Mouse (Mus musculus) granulocyte monocyte progenitor cell, adult 5-6 weeks (primary cell): ENCODE measurements at regions not wholly inside any gene's neighbourhood (a gene's known extent, or its start where the extent isn't known, plus 50 kb on each side); places are given as distances from the start of the nearest gene placed in this dataset.

Experiments
- ATAC-seq: replicated peaks from 2 replicates; pipeline ENCODE4 v1.8.0; 2016; ENCODE audit warnings: mild to moderate bottlenecking, moderate TSS enrichment, inconsistent platforms; ENCODE audit not compliant: poor library complexity, severe bottlenecking

DNA sequence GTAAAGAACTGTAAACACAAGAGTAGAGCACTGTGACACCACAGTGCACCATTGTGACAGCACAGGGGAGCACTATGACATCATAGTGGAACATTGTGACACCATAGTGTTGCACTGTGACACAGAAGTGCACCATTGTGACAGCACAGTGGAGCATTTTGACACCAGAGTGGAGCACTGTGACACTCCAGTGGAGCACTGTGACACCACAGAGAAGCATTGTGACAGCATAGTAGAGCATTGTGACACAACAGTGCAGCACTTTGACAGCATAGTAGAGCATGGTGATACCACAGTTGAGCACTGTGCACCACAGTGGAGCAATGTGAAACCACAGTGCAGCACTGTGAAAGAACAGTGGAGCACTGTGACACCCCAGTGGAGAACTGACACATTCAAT lies 2750.4 kb upstream of the Gm8797 start:
- peak; percentile 40 for ATAC-seq

DNA sequence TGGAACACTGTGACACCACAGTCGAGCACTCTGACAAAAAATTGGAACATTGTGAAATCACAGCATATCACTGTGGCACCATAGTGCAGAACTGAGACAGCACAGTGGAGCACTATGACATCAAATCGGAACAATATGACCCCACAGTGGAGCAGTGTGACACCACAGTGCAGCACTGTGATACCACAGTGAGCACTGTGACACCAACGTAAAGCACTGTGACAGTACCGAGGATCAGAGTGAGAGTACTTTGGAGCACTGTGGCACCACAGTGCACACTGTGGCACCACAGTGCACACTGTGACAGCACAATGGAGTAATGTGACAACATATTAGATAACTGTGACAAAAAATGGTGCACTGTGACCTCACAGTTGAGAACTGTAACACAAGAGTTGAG lies 2749.4 kb upstream of the Gm8797 start:
- ATAC-seq: no peak

DNA sequence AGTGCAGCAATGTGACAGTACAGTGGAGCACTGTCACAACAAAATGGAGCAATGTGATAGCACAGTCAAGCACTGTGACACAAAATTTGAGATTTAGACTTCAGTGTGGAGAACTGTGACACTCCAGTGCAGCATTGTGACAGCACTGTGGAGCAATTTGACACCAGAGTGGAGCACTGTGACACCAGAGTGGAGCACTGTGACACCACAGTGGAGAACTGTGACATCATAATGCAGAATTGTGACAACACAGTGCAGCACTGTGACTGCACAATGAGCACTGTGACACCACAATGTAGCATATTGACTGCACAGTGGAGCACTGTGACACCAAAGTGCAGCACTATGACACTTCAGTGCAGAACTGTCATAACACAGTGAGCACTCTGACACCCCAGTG lies 2749.0 kb upstream of the Gm8797 start:
- peak; percentile 39; the same call in 1 of the 2 replicates for ATAC-seq

DNA sequence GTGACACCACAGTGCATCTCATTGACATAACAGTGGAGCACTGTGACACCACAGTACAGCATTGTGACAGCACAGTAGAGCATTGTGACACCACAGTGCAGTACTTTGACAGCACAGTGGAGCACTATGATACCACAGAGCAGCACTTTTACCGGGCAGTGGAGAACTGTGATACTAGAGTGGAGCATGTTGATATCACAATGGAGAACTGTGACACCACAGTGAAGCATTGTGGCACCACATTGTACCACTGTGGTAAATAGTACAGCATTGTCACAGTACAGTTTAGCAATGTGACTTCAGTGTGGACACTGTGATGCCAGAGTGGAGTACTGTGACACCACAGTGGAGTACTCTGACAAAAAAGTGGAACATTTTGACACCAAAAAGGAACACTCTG lies 2747.2 kb upstream of the Gm8797 start:
- no peak for ATAC-seq

DNA sequence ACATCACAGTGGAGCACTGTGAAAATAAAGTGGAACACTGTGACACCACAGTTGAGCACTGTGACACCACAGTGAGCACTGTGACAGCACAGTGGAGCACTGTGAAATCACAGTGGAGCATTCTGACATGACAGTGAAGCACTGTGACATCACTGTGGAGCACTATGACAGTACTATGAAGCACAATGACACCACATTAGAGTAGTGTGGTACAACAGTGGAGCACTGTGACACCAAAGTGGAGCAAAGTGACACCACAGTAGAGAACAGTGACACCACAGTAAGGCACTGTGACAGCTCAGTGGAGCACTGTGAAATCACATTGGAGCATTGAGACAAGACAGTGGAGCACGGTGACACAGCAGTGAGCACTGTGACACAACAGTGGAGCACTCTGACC lies 2739.5 kb upstream of the Gm8797 start:
- ATAC-seq: no peak; the same call in 1 of the 2 replicates

DNA sequence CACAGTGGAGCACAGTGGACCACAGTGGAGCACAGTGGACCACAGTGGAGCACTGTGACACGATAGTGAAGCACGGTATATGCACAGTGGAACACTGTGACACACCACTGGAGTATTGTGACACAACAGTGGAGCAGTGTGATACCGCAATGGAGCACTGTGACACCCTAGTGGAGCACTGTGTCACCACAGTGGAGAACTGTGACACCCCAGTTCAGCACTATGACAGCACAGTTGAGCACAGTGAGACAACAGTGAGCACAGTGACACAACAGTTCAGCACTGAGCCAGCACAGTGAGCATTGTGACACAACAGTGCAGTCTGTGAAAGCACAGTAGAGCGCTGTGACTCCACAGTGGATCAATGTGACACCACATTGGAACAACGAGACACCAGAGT lies 2737.7 kb upstream of the Gm8797 start:
- ATAC-seq: no peak

DNA sequence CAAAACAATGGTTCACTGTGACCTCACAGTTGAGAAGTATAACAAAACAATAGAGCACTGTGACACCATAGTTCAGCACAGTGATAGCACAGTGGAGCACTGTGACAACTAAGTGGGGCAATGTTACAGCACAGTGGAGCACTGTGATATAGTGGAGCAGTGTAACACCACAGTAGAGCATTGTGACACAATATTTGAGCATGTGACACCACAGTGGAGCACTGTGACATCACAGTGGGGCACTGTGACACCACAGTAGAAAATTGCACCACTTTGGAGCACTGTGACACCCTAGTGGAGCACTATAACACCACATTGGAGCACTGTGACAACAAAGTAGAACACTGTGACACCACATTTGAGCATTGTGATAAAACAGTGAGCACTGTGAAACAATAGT lies 2735.6 kb upstream of the Gm8797 start:
- peak; percentile 54 for ATAC-seq

DNA sequence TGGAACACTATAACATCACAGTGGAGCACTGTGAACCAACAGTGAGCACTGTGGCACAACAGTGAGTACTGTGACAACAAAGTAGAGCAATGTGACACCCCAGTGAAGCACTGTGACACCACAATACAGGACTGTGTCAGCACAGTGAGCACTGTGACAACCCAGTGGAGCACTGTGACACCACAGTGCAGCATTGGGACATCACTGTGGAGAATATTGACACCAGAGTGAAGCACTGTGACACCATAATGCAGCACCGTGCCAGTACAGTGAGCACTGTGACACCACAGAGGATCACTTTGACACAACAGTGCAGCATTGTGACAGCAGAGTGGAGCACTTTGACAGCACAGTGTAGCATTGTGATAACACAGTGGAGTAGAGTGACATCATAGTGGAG lies 2734.0 kb upstream of the Gm8797 start:
- ATAC-seq: no peak

DNA sequence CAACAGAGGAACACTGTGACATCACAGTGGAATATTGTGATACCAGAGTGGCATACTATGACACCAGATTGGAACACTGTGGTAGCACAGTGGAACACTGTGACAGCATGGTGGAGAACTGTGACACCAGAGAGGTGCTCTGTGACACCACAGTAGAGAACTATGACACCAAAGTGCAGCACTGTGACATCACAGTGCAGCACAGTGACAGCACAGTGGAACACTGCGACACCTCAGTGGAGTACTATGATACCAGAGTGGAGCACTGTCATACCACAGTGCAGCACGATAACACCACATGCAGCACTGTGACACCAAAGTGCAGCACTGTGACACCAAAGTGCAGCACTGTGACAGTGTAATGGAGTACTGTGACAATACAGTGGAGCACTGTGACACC lies 2717.8 kb upstream of the Gm8797 start:
- ATAC-seq: no peak
